Mouse (Mus musculus) testis, adult 2 months (tissue): ENCODE results near the gene Pard3.

Experiments used
- CTCF ChIP-seq: fragments of 200-500 bp; IDR thresholded peaks from 2 replicates; pipeline ENCODE4 v1.5.1; 2012; ENCODE audit warnings: low read depth, mild to moderate bottlenecking, inconsistent platforms, low read length, moderate library complexity; ENCODE audit not compliant: control insufficient read depth, insufficient read depth, insufficient replicate concordance
- POLR2A ChIP-seq: fragments of 200-500 bp; IDR thresholded peaks from 2 replicates; pipeline ENCODE4 v1.6.1; 2012; ENCODE audit warnings: low read depth, mild to moderate bottlenecking, inconsistent platforms, low read length, moderate library complexity; ENCODE audit not compliant: control insufficient read depth

GRCm38 (mm10) chr8:127194786-127195407, 131.2 kb downstream of the Pard3 start:
- TF ChIP-seq CTCF (no peak), POLR2A (no peak)
